Mouse (Mus musculus) neural tube, embryonic 13.5 days (tissue): ENCODE data around the gene Orai2. TPM values are rescaled to one million over a fixed set of nuclear protein-coding genes. Genes with fewer than 3 reads are reported as not detected.

Experiments used
- ATAC-seq: fragments of 200-750 bp; cut with Nextera tagmentation; 2 replicates; pipeline ENCODE4 v1.8.0; 2017; ENCODE audit warnings: low read depth, mild to moderate bottlenecking, moderate TSS enrichment, moderate library complexity
- H3K27ac ChIP-seq: fragments of 300-500 bp; sonication (generic); replicated peaks from 2 replicates; pipeline ENCODE4 v1.5.1; 2015; ENCODE audit warnings: moderate library complexity, mild to moderate bottlenecking, inconsistent platforms
- H3K27me3 ChIP-seq: fragments of 300-500 bp; sonication (generic); 2 replicates; pipeline ENCODE4 v1.6.1; 2015; ENCODE audit warnings: mild to moderate bottlenecking, inconsistent platforms
- H3K36me3 ChIP-seq: fragments of 300-500 bp; sonication (generic); 2 replicates; pipeline ENCODE4 v1.6.1; 2015; ENCODE audit warnings: mild to moderate bottlenecking, inconsistent platforms
- H3K4me1 ChIP-seq: fragments of 300-500 bp; sonication (generic); replicated peaks from 2 replicates; pipeline ENCODE4 v1.6.1; 2015; ENCODE audit warnings: inconsistent platforms
- H3K4me2 ChIP-seq: fragments of 300-500 bp; sonication (generic); 2 replicates; pipeline ENCODE4 v1.6.1; 2015; ENCODE audit warnings: inconsistent platforms, mild to moderate bottlenecking, moderate library complexity
- H3K4me3 ChIP-seq: fragments of 300-500 bp; sonication (generic); 2 replicates; pipeline ENCODE4 v1.5.1; 2015; ENCODE audit warnings: mild to moderate bottlenecking, inconsistent platforms
- H3K9ac ChIP-seq: fragments of 300-500 bp; sonication (generic); 2 replicates; pipeline ENCODE4 v1.6.1; 2015; ENCODE audit warnings: moderate library complexity, mild to moderate bottlenecking, inconsistent platforms
- H3K9me3 ChIP-seq: fragments of 300-500 bp; sonication (generic); 2 replicates; pipeline ENCODE4 v1.6.1; 2016; ENCODE audit warnings: inconsistent platforms
- whole genome bisulfite sequencing: fragments of 180-500 bp; shearing (Covaris S2); methylation state at CpG from one replicate; pipeline ENCODE4 v1.1.7; 2015; 5-methylcytosine and 5-hydroxymethylcytosine counted together
- polyA plus RNA-seq: library from polyadenylated mRNA; unstranded; fragments of >200 nt; fragmentation: Nextera tagmentation; extraction: Ambion mirVana; gene quantifications from 2 replicates; pipeline ENCODE4 v1.2.1, GENCODE M21; 2015

Gene Orai2
- polyA plus RNA-seq, 1 experiment from 2014 or later: 33.7 TPM

GRCm38 (mm10) chr5:136198474-136199391 lies 28.2 kb upstream of the Orai2 start, which contains the start of gene Prkrip1:
Prkrip1 (minus strand) TSS chr5:136198963.
- Histone ChIP-seq H3K9me3 (no peaks in the 10 kb centered on the region), H3K4me3 (peak within 1 kb of the TSS; percentile 90), H3K27ac (peak within 1 kb of the TSS; percentile 85), H3K9ac (peak within 1 kb of the TSS; percentile 85), H3K4me2 (peak within 1 kb of the TSS; percentile 93), H3K36me3 (peaks cover 36% of the 10 kb centered on the region), H3K27me3 (no peaks in the 10 kb centered on the region), H3K4me1 (peaks cover 16% of the 10 kb centered on the region)
- WGBS: under 1% methylated on average over 62 of the region's 62 CpGs
- ATAC-seq: peak; percentile 83

GRCm38 (mm10) chr5:136191870-136192269 lies 21.4 kb upstream of the Orai2 start:
- Histone ChIP-seq H3K4me1 (no peaks in the 10 kb centered on the region), H3K4me3 (no peak overlapping the region), H3K4me2 (no peak overlapping the region), H3K27ac (no peak overlapping the region), H3K27me3 (no peaks in the 10 kb centered on the region), H3K36me3 (peaks cover 94% of the 10 kb centered on the region), H3K9ac (no peak overlapping the region), H3K9me3 (no peaks in the 10 kb centered on the region)
- ATAC-seq: no peak
- WGBS: 85% methylated on average over 7 of the region's 7 CpGs

GRCm38 (mm10) chr5:136186723-136187122 lies 16.2 kb upstream of the Orai2 start:
- Histone ChIP-seq H3K4me2 (no peak overlapping the region), H3K4me1 (no peaks in the 10 kb centered on the region), H3K27ac (no peak overlapping the region), H3K9me3 (no peaks in the 10 kb centered on the region), H3K27me3 (no peaks in the 10 kb centered on the region), H3K9ac (no peak overlapping the region), H3K4me3 (no peak overlapping the region), H3K36me3 (peaks cover 80% of the 10 kb centered on the region)
- ATAC-seq: no peak; the same call in 1 of the 2 replicates
- WGBS: 46% methylated on average over 4 of the region's 4 CpGs

GRCm38 (mm10) chr5:136183766-136184165 lies 13.3 kb upstream of the Orai2 start:
- Histone ChIP-seq H3K27ac (no peak overlapping the region), H3K9ac (no peak overlapping the region), H3K4me3 (no peak overlapping the region), H3K36me3 (peaks cover 82% of the 10 kb centered on the region), H3K9me3 (no peaks in the 10 kb centered on the region), H3K4me1 (no peaks in the 10 kb centered on the region), H3K27me3 (no peaks in the 10 kb centered on the region), H3K4me2 (no peak overlapping the region)
- WGBS: 90% methylated on average over 7 of the region's 7 CpGs
- ATAC-seq: no peak

- H3K36me3 ChIP-seq: peaks cover 82% of the 10 kb centered on the region
- H3K4me3 ChIP-seq: no peak overlapping the region
- H3K27me3 ChIP-seq: no peaks in the 10 kb centered on the region
- no peak for ATAC-seq
- no peaks in the 10 kb centered on the region for H3K9me3 ChIP-seq
- H3K4me1 ChIP-seq: no peaks in the 10 kb centered on the region
- WGBS: 95% methylated on average over 4 of the region's 4 CpGs
- H3K9ac ChIP-seq: no peak overlapping the region
- H3K27ac ChIP-seq: no peak overlapping the region
- no peak overlapping the region for H3K4me2 ChIP-seq
These were observed 12.3 kb upstream of the Orai2 start for GRCm38 (mm10) chr5:136182830-136183229.

- Histone ChIP-seq H3K9me3 (no peaks in the 10 kb centered on the region), H3K4me1 (no peaks in the 10 kb centered on the region), H3K4me3 (no peak overlapping the region), H3K36me3 (peaks cover 84% of the 10 kb centered on the region), H3K4me2 (no peak overlapping the region), H3K27ac (no peak overlapping the region), H3K9ac (no peak overlapping the region), H3K27me3 (no peaks in the 10 kb centered on the region)
- no peak for ATAC-seq
- 89% methylated on average over 6 of the region's 6 CpGs for WGBS
These were observed 11.5 kb upstream of the Orai2 start for GRCm38 (mm10) chr5:136182049-136182448.

DNA sequence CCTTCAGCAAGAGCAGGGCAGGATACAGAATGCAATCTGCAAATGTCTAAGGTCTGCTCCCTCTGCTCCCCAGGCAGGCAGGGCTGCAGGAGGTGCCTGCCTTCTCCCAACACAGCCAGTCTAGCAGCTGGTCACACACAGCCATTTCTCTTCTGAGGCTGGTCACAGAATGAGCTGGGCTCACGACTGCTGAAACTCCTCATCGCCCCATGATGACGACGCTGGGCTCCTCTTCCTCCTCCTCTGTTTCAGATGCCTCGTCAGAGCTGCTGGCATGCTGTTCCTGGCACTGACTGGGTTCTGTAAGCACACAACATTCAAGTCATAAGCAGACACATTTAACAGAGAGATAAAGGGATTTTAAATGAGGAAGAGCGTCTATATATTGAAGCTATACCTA lies 10.7 kb upstream of the Orai2 start:
- H3K27ac ChIP-seq: no peak overlapping the region
- no peak overlapping the region for H3K4me2 ChIP-seq
- no peaks in the 10 kb centered on the region for H3K4me1 ChIP-seq
- no peaks in the 10 kb centered on the region for H3K27me3 ChIP-seq
- ATAC-seq: no peak
- H3K9me3 ChIP-seq: no peaks in the 10 kb centered on the region
- WGBS: 82% methylated on average over 6 of the region's 6 CpGs
- H3K9ac ChIP-seq: no peak overlapping the region
- H3K36me3 ChIP-seq: peaks cover 84% of the 10 kb centered on the region
- no peak overlapping the region for H3K4me3 ChIP-seq

GRCm38 (mm10) chr5:136179594-136179993 lies 9.1 kb upstream of the Orai2 start:
- Histone ChIP-seq H3K9me3 (no peaks in the 10 kb centered on the region), H3K4me3 (no peak overlapping the region), H3K9ac (no peak overlapping the region), H3K27me3 (no peaks in the 10 kb centered on the region), H3K27ac (no peak overlapping the region), H3K4me2 (no peak overlapping the region), H3K36me3 (peaks cover 67% of the 10 kb centered on the region), H3K4me1 (no peaks in the 10 kb centered on the region)
- no peak for ATAC-seq
- WGBS: 58% methylated on average over 5 of the region's 5 CpGs

GRCm38 (mm10) chr5:136173606-136174463 lies 3.3 kb upstream of the Orai2 start:
- Histone ChIP-seq H3K27me3 (peaks cover 6% of the 10 kb centered on the region; the same call in 1 of the 2 replicates), H3K4me1 (peaks cover 31% of the 10 kb centered on the region), H3K9ac (no peak overlapping the region; the same call in 1 of the 2 replicates), H3K27ac (peak overlapping the region; percentile 30; the same call in 1 of the 2 replicates), H3K4me2 (no peak overlapping the region), H3K36me3 (peaks cover 19% of the 10 kb centered on the region), H3K9me3 (no peaks in the 10 kb centered on the region), H3K4me3 (no peak overlapping the region)
- no peak for ATAC-seq
- 52% methylated on average over 9 of the region's 9 CpGs for WGBS

DNA sequence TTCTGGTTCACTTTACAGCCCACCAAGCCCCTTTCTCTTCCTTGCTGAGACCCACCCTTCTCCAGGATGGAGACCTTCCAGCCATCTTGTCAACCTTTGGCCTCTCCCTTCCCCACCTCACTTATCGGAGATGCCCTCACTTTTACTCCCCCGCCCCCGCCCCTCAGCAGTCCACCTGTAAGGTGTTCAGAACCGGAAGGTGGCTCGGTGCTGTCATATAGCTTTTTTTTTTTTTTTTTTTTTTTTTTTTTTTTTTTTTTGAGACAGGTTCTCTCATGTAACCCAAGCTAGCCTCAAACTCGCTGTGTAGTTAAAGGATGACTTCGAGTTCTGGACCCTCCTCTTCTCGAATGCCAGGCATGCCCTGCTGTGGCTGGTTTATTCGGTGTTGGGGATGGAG lies 2.4 kb upstream of the Orai2 start:
- H3K4me2 ChIP-seq: no peak overlapping the region

DNA sequence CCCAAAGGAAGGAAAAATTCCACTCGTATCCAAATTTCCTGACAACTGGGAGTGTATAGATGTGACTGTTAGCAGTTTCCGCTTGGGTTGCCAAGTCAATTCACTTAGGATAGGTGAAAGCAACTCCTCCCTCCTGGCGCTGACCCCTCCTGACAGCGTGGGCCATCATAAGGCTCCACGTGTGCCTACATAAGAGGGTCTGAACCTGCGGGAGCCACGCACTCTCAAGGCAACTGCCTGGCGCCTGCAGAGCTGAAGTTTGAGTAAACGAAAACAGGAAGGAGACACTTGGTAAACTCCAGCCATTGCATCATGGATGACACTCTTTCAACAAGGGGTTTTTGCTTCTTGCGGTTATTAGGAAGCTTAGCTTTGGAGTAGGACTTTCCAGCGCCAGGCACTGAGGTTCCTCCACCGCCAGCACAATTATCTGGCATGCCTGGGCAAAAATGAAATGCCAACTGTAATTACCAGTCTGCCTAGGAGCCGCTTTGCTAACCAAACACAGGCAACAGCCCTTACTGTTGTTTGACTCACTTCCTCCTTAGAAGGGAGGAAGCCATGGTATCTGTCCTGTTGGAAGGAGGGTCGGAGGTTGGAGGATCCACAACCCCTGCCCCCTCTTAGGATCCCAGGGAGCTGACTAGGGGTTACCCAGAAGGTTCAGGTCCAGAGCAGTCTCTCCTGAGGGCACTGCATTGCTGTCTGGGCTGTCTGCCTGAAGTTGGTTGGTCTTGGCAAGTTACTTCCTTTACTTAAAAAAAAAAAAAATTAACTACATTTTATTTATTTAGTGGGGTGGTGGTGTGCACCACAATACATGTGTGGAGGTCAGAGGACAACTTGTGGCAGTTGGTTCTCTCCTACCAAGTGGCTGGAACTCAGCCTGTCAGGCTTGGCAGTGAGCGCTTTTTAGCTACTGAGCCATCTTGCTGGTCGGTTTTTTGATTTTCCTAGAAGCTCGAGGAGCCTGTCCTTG lies 1.1 kb upstream of the Orai2 start:
- no peak for ATAC-seq
- Histone ChIP-seq H3K4me2 (peak overlapping the region; percentile 90), H3K36me3 (peaks cover 15% of the 10 kb centered on the region)

More for the DNA sequence above, 2.4 kb upstream of the Orai2 start:
- 83% methylated on average over 9 of the region's 9 CpGs for WGBS
- H3K27ac ChIP-seq: no peak overlapping the region
- peaks cover 31% of the 10 kb centered on the region for H3K4me1 ChIP-seq
- H3K27me3 ChIP-seq: peaks cover 6% of the 10 kb centered on the region; the same call in 1 of the 2 replicates
- H3K9me3 ChIP-seq: 0 out of 2 replicates have a peak, but pooled peaks cover 5% of the 10 kb centered on the region
- H3K4me3 ChIP-seq: no peak overlapping the region
- H3K9ac ChIP-seq: no peak overlapping the region
- peaks cover 17% of the 10 kb centered on the region; the same call in 1 of the 2 replicates for H3K36me3 ChIP-seq
- ATAC-seq: no peak

More for the DNA sequence above, 1.1 kb upstream of the Orai2 start:
- Histone ChIP-seq H3K27ac (peak overlapping the region; percentile 79), H3K4me1 (peaks cover 31% of the 10 kb centered on the region), H3K9me3 (0 out of 2 replicates have a peak, but pooled peaks cover 5% of the 10 kb centered on the region), H3K9ac (peak overlapping the region; percentile 84), H3K4me3 (peak overlapping the region; percentile 65), H3K27me3 (peaks cover 6% of the 10 kb centered on the region; the same call in 1 of the 2 replicates)
- 36% methylated on average over 17 of the region's 17 CpGs for WGBS
